Mouse (Mus musculus) cerebellum, adult 11 months (tissue): ENCODE results near the gene Gpr137.

Experiments used
- DNase-seq: peaks from one replicate; pipeline ENCODE4 v3.0.0; 2022

Gpr137 gene

DNA sequence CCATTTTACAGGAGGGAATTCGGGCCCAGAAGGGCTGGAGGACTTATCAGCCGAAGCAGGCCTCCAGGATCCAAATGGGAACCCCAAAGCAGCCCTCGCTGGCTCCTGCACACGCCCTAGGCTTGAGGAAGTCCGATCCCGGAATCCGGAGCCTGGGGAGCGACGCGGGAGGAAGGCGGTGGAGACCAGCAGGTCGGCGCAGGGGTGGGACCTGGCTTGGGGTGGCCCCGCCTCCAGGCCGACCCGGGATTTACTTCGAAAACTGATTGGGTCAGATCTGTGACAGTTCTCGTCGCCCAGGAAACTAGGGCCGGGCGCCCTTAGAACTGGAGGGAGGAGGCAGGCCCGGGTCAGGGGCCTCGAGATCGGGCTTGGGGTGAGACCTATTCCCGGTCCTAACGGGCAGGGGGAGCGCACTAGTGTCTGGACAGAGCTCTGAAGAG lies at the start of gene Gpr137:
TSS of gene Gpr137 (minus strand) at position 232 of the 443 bp plus-strand sequence.
- peak; percentile 90 for DNase-seq

DNA sequence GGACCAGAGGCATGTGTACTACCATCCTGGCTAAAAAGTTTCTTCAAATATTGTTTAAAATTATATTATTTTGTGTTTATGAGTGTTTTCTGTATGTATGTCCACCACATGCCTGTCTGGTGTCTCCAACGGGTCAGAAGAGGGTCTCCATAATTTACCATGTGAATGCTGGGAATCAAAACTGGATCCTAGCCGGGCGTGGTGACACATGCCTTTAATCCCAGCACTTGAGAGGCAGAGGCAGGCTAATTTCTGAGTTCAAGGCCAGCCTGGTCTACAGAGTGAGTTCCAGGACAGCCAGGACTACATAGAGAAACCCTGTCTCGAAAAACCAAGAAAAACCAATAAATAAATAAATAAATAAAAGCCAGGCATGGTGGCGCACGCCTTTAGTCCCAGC lies 48.9 kb upstream of the Gpr137 start:
- peak; percentile 25 for DNase-seq

- DNase-seq: peak; percentile 19
Measured at GRCm38 (mm10) chr19:6990712-6991111, 48.4 kb upstream of the Gpr137 start.

DNA sequence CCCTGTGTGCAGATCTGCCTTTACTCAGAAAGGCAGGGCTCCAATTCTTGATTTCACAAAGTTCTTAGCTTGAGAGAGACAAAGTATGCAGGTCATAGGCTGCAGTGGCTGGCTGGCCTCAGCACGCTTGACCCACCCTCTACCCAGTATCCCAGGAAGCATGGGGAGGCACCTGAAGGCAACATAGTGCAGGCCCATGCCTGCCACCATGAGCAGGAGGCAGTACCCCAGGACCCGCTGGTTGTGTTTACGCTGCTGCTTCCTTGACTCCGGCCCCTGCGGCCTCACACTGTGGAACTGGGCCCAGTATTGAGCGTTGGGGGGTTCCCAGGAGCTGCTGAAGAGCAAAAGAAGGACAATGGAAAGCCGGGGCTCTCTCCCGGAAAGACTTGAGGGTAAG lies 47.0 kb upstream of the Gpr137 start:
- DNase-seq: peak; percentile 38

DNA sequence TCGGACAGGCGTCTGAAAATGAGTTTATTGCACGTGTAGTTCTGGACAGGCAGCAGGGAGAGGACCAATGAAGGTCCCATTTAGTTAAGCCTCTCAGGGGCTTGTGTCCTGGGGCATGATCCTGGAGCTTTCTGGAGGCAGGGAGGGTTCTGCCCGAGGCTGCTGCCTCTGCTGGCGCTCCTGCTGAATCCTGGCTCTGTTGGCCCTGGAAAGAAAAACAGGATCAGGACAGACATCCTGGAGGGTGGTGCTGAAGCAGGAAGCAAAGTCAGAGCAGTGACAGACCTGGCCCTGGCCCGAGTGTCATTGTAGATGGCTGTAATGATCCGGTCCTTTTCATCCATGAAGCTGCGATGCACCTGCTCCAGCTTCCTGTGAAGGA lies 45.6 kb upstream of the Gpr137 start:
- no peak for DNase-seq

DNA sequence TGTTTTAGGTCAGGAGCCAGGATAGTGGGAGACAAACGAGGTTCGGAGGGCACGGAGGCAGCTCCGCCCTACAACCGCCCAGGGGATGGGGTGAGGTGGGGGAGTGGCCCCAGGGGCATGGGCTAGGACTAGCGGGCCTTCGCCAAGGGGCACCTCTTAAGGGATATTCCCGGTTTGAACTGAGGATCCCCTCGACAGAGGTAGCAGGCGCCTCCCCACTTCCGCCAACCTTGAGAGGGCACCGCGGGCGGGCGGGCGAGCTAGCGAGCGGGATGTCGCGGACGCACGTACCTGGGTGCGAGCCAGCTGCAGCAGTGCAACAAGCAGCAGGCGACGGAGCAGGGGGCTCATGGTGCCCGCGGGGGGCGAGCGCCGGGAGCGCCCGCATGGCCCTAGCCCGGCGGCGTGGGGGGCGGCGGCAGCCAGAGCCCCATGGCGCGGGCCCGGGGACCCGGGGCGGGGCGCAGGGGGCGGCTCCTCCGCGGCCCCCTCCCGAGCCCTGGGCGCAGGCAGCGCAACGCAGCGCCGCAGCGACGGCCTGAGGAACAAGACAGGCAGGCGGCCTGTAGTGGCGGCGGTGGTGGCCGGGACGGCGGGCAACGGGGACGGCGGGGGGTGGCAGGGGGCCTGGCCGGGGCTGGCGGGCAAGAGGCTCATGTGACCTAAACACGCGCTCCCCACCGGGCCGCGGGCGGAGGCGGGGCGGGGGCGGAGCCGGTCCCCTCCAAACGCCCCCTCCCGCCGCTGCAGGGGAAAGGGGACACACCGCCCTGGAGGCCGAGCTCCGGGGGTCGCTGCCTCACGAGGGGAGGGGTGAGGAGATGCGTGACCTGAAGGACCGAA lies 45.0 kb upstream of the Gpr137 start, which contains the start of gene Vegfb:
TSS of gene Vegfb (minus strand) at position 591 of the 843 bp plus-strand sequence.
- peak; percentile 73 for DNase-seq

GRCm38 (mm10) chr19:6985951-6986708 lies 43.9 kb upstream of the Gpr137 start:
- no peak for DNase-seq

DNA sequence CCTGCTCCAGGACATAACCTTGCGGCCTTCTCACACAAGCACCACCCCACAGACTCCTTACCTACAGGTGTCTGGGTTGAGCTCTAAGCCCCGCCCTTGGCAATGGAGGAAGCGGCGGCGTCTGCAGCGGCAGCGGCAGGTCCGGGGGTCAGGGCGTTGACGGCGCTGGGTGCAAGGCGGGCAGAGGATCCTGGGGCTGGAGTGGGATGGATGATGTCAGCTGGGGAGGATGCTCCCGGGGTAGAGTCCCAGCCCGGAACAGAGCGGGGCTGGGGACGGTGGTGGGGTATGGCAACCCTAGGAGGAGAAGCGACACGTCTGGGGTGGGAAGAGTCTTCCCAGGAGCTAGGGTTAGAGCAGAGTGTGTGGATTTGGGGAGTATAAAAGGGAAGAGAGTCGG lies 43.0 kb upstream of the Gpr137 start:
- no peak for DNase-seq

GRCm38 (mm10) chr19:6983621-6984020 lies 41.3 kb upstream of the Gpr137 start:
- DNase-seq: no peak

- DNase-seq: no peak
Measured at GRCm38 (mm10) chr19:6981465-6981864, 39.2 kb upstream of the Gpr137 start.

DNA sequence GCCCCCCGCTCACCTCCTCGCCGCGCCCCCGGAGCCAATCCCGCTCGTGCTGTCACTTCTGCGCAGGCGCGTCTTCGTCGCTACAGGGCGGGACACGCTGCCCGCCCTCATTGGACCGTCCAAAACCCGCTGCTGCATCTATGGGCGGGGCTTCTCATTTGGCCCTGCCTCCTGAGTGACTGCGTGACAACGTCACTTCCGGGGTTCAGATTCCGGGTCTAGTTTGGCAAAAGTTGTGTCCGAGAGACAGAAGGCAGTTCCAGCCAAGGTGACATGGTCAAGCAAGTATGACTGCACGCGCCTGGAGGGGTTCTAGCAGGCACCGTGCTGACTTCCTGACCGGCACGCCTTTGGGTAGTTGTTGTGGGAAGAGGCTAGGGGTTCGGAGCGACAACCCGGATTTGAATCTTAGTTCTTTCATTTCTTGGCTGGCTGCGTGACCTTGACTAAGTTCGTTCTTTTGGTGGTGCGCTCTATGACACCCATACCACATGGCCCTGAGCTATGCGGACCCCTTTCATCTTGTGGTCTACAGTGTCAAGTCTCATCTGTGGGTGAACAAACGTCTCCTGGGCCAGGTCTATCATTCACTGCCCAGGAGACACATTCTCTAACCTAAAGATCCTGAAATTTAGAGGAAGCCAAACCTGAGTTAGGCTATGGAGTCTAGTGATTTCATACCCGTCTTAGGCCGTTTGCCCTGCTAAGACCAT lies 38.3 kb upstream of the Gpr137 start, which contains the start of gene Fkbp2:
TSS of gene Fkbp2 (minus strand) at position 121 of the 713 bp plus-strand sequence.
- peak; percentile 99 for DNase-seq

DNA sequence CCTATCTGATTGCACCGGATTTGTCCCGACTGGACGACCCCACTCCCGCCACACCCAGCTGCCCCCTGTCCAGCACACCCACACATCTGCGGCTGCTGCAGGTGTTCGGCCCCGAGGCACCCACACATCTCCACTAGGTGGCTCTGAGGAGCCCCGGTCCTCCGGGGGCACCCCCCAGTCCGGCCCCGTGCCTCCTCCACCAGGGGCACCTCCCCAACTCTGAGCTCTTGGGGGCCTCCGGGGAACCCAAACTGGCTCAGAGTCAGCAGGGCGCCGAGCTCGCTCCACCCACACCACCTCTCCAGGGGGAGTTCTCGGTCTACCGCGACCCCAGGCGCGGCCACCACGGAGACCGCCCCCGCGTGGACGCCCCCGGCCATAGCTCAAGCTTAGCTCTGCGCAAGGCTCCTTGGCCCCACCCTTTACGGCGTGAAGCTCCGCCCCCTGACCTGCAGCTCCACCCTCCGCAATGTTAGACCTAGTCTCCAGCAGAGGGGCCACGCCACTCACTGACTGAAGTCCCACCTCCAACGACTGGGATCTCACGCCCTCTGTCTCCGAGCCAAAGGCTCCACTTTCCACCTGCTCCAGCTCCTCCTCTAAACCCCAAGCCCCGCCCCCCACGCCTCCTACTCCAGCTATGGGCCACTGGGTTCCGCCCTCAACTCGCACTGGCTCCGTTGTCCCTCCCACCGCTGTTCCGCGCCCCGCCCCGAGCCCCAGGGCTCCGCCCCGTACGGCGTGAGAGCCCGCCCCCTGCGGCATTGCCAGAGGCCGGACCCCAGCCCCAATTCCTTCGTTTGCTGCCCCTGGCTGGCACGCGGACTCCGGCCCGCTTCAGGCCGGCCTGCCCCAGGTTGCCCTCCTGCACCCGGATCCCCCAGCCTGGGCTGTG lies 37.5 kb upstream of the Gpr137 start:
- DNase-seq: peak; percentile 99

DNA sequence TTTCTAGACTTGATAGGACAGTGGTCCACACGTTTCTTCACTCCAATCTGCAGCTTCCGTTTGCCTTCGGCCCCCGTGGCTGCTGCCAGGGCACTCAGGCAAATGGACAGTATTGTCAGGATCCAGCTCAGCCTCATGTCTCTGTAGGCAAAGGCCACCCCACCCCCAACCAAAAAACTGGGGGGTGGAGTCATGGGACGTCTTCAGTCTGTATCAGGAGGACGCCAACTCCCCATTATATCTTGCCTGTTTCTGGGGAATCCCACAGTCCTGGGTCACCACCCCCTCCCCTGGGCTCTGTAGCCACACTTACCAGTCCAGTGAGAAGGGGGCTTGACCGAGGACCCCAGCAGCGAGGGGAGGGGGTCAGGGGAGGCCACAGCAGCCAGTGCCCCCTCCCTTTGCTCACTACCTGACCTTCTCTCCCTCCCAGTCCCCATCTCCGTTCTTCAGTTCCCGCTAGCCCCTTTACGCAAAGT lies 36.8 kb upstream of the Gpr137 start:
- DNase-seq: peak; percentile 70

DNA sequence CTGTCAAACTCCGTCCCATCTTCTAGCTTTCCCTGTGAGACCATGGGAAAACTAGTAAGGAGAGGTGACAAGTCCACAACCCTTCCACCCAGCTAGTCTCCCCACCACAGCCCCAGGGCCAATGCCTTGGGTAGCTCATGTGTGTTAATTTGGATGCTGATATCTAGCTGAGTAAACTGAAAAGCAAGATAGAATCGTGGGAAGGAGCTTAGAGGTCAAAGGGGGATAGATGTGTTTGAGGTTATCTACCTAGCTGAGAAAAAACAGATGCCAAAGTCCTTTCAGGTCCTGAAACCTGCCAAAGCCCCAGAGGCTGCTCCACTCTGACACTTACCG lies 36.3 kb upstream of the Gpr137 start:
- DNase-seq: no peak

DNA sequence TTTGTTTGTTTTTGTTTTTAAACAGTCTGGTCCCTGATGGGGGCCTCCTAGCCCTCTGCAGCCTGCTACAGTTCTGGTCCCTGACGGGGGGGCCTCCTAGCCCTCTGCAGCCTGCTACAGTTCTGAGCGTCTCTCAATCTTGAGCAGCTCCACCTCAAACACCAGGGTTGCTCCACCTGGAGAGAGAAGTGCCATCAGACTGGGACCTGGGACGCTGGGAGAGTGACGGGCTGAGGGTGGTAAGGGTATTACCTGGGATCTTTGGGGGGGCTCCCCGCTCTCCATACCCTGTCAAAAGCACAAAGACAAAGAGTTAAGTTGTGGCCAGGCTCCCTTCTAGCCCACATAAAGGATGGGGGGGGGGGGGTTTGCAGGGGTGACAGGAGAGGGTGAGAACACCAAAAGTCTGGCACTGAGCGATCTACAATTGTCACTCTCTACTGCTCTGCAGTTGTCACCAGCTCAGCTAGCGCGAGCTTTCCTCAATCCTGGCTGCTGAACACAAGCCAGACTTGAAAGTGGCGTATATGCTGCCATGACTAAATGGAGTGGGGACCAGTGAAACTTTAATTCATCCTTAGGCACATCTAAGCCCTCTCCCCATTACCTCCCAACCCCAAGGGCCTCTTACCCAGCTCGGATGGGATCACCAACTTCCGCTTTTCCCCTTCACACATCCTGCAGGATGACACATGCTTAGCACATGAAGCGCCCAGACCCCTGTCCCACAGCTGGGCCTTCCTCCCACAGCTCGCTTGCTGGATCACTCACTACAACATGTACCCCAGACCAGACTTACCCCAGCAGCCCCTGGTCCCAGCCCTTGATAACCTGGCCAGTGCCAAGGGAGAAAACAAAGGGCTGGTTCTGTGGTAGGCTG lies 35.7 kb upstream of the Gpr137 start:
- DNase-seq: no peak

DNA sequence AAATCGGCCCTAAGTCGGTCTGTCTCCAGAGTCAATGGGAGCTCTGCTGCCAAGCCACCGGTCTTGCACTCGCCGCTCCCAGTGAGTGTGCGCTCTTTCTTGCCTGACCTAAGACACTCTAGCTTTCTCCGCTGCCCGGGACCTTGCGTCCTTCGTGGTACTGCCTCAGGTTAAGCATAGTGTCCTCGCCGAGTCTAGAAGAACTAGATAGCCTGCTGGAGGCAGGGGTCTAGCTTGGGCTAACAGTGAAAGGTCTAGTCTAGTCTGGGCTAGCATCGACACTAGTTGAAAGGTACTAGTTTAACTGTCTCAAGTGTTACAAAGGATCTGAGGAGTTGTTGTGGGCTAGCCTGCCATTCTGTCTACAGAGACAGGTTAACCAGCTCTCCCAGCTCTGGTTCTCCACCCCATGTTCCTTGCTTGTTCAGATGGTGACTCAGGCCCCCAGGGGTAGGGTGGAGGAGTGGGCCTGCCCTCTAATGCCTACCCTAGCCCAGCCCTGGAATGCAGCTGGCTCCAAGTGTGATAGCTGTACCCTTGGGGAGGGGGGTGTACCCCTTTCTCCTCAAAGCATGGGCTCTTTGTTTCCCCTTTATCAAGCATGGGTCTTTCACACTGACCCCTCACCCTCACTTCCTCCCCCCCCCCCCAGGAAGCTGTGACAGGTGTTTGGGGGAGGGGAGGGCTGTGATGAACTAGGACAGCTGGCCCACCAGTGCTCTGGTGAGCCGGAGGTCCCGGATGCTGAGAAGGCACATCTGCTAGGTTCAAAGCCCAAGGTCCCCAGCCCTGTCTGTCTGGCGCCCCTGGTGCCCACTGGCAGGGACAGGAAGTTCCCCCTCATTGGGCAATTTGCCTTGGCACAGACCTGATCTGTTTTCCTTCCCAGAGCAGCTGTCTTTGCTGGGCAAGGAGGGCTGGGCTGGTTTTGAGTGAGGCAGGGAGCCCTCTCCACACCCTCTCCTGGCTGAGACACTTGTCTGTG lies 33.5 kb upstream of the Gpr137 start, which contains the start of gene Plcb3:
TSS of gene Plcb3 (minus strand) at position 934 of the 985 bp plus-strand sequence.
- no peak for DNase-seq

DNA sequence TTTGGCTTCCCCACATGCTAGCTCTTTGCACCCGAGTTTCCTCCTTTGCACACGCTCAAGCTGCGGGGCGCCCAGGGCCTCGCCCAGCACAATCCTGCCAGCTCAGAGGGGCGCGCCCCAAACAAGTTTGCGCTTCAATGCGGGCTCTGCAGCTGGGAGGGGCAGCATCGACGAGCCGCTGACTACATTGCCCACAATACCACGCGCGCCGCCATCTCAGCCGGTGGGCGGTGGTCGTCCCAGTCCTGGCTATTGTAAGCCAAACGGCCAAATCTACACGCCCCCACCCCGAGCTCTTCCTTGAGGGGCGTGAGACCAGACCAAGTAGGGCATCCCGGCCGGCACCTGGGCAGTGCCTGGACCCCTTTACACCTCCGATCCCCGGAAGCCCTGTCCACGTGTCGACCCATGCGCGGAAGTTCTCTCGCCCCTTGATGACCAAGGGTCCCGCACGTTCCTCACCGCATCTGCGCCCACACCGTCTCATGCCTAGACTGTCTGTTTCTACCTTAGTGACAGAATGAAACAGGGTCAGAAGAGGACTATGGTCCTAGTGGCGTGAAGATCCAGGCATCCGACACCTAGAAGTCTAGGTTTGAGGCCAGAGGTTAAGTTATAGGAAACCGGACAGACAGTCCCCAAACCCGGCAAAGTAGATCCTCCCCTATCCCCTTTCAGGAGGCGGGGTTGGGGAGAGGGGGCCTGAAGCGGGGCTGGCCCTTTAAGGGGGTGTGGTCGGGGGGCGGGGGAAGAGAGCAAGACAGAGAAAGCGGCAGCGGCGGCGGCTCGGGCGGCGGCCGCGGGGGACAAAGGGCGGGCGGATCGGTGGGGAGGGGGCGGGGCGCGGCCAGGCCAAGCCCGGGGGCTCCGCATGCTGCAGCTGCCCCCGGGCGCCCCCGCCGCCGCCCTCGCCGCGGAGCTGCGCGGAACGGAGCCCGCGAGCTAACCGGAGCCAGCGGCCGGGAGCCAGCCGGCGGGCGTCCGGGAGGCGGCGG lies 32.2 kb upstream of the Gpr137 start, which contains the start of gene Ppp1r14b:
TSS of gene Ppp1r14b (plus strand) at position 758 of the 995 bp plus-strand sequence.
- no peak for DNase-seq

DNA sequence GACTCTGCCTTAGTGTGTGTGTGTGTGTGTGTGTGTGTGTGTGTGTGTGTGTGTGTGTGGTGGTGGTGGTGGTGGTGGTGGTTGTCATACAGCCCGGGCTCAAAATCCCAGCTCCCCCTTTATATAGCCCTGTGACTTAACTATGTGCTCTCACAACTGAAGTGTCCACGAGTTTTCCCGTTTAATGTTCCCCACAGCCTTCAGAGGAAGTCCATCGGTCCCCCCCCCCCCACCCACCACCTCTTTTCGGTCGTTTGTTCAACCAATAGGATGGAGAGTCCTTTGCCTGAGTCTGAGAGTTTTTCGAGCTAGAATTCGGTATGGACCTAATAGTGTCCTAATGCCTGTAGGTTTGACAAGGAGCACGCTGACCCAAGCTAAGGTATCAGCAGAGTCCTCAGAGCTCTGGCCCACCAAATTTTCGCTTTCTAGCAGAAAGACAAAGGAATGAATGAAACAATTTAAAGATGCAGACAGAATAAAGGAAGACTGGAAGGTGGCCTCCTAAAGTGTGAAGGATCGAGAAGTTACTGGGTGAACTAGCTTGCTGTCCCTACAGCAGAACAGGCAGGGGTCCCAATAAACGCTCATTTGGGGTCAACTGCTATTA lies 31.4 kb upstream of the Gpr137 start:
- no peak for DNase-seq
